ENCODE assay signal across 23 mouse cellular contexts in the genomic region with DNA sequence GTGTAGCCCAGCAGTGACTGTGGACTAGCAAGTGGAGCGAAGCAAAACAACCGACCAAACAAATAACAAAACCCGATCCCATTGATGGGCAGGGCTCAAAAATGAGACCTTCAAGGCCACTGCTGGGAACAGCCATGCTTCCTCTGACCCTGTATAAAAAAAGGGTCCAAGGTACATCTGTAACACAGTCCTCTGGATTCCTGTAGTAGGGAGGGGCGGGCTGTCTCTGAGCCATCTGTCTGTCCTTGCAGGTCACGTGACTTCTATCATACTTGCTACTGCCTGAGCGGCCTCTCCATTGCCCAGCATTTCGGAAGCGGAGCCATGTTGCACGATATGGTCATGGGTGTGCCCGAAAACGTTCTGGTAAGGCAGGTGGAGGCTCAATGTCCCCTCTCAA. TPM values are rescaled to one million over a fixed set of nuclear protein-coding genes. Genes with fewer than 3 reads are reported as not detected.
A peak's percentile ranks its signal among the peaks of the same experiment; 100 is the strongest.
DNase-seq lines count a peak whose midpoint lies in the region; ATAC-seq and TF ChIP-seq lines count a peak whose summit lies in the region.
"Had no signal": no experiment of that assay in that cellular context is flagged by ENCODE, and none has a peak within 500 bp of the region (broad histone marks: within the 10 kb centered on the region; RNA-seq: fewer than 3 reads in every experiment).

No protein-coding gene starts in this region.

- H3K9me3 ChIP-seq in liver, embryonic 12.5 days (replicated peaks), result no peaks in the 10 kb centered on the region
- no peaks in the 10 kb centered on the region for H3K9me3 ChIP-seq in liver, postnatal 0 days (ENCODE audit: low read length)
- no peaks in the 10 kb centered on the region for H3K9me3 ChIP-seq in ES-Bruce4 (replicated peaks; ENCODE audit: control insufficient read depth, insufficient read depth, low read length, poor library complexity, severe bottlenecking)
- no peaks in the 10 kb centered on the region for H3K9me3 ChIP-seq in intestine, postnatal 0 days (ENCODE audit: control insufficient read depth)
- no peaks in the 10 kb centered on the region for H3K9me3 ChIP-seq in limb, embryonic 10.5 days (replicated peaks)
- H3K9me3 ChIP-seq: embryonic facial prominence, embryonic 10.5 days; heart, embryonic 15.5 days; hindbrain, embryonic 13.5 days had no signal

- H3K36me3 ChIP-seq in liver, embryonic 12.5 days, result peaks cover 90% of the 10 kb centered on the region
- H3K36me3 ChIP-seq in liver, postnatal 0 days (replicated peaks; ENCODE audit: insufficient read depth, low read length), result peaks cover 20% of the 10 kb centered on the region
- H3K36me3 ChIP-seq in ES-Bruce4 (ENCODE audit: control insufficient read depth, insufficient read depth, low read length, poor library complexity, severe bottlenecking), result no peaks in the 10 kb centered on the region
- H3K36me3 ChIP-seq in intestine, postnatal 0 days (ENCODE audit: control insufficient read depth, insufficient read depth), result peaks cover 5% of the 10 kb centered on the region; the same call in 1 of the 2 replicates
- peaks cover 35% of the 10 kb centered on the region for H3K36me3 ChIP-seq in limb, embryonic 10.5 days

- H3K4me1 ChIP-seq in liver, embryonic 12.5 days, result peaks cover 72% of the 10 kb centered on the region
- H3K4me1 ChIP-seq in liver, postnatal 0 days (ENCODE audit: insufficient read depth), result peaks cover 7% of the 10 kb centered on the region
- H3K4me1 ChIP-seq in ES-Bruce4 (ENCODE audit: control insufficient read depth, insufficient read depth, low read length), result peaks cover 23% of the 10 kb centered on the region
- no peaks in the 10 kb centered on the region for H3K4me1 ChIP-seq in intestine, postnatal 0 days (replicated peaks; ENCODE audit: control insufficient read depth, insufficient read depth, low read length)
- H3K4me1 ChIP-seq in limb, embryonic 10.5 days, result no peaks in the 10 kb centered on the region
- H3K4me1 ChIP-seq: heart, embryonic 15.5 days had no signal

- no peaks in the 10 kb centered on the region for H3K27me3 ChIP-seq in liver, embryonic 12.5 days (replicated peaks)
- no peaks in the 10 kb centered on the region for H3K27me3 ChIP-seq in liver, postnatal 0 days (ENCODE audit: insufficient read depth, low read length)
- H3K27me3 ChIP-seq in ES-Bruce4 (ENCODE audit: control insufficient read depth, insufficient read depth, low read length, poor library complexity, severe bottlenecking), result no peaks in the 10 kb centered on the region
- no peaks in the 10 kb centered on the region for H3K27me3 ChIP-seq in intestine, postnatal 0 days (replicated peaks; ENCODE audit: control insufficient read depth, insufficient read depth, low read length)
- H3K27me3 ChIP-seq in limb, embryonic 10.5 days (ENCODE audit: low read depth, poor library complexity, severe bottlenecking), result no peaks in the 10 kb centered on the region
- H3K27me3 ChIP-seq: CH12.LX; heart, embryonic 15.5 days; hindbrain, embryonic 13.5 days; Patski had no signal

- H3K4me2 ChIP-seq in liver, embryonic 12.5 days, result no peak overlapping the region
- no peak overlapping the region for H3K4me2 ChIP-seq in liver, postnatal 0 days (ENCODE audit: low read depth, low read length)
- peak overlapping the region; percentile 30; the same call in 1 of the 2 replicates for H3K4me2 ChIP-seq in intestine, postnatal 0 days (replicated peaks; ENCODE audit: low read depth)
- H3K4me2 ChIP-seq: heart, embryonic 11.5 days; heart, embryonic 15.5 days; hindbrain, embryonic 13.5 days had no signal

- H3K4me3 ChIP-seq in liver, embryonic 12.5 days, result no peak overlapping the region
- no peak overlapping the region for H3K4me3 ChIP-seq in liver, postnatal 0 days (ENCODE audit: low read depth, low read length)
- H3K4me3 ChIP-seq in ES-Bruce4 (ENCODE audit: low read depth, low read length), result peak overlapping the region; percentile 57
- no peak overlapping the region for H3K4me3 ChIP-seq in intestine, postnatal 0 days (ENCODE audit: low read depth, low read length)
- no peak overlapping the region for H3K4me3 ChIP-seq in limb, embryonic 10.5 days
- H3K4me3 ChIP-seq: embryonic facial prominence, embryonic 10.5 days; gastrocnemius, adult 2 months; heart, embryonic 15.5 days; hindbrain, embryonic 13.5 days had no signal

- TF ChIP-seq CTCF in liver, postnatal 0 days (IDR thresholded peaks at IDR 0.05; ENCODE audit: low read depth), result no peak
- TF ChIP-seq CTCF in ES-Bruce4 (IDR thresholded peaks at IDR 0.05; ENCODE audit: low read depth, low read length), result no peak
- no peak for TF ChIP-seq CTCF in intestine, postnatal 0 days (IDR thresholded peaks at IDR 0.05; ENCODE audit: low read depth)

- TF ChIP-seq EP300 in liver, postnatal 0 days (IDR thresholded peaks at IDR 0.05; ENCODE audit: low read depth), result no peak
- TF ChIP-seq EP300 in ES-Bruce4 (IDR thresholded peaks at IDR 0.05; ENCODE audit: insufficient read depth, low read depth, low read length), result no peak

- WGBS in liver, embryonic 12.5 days (ENCODE audit: insufficient replicate concordance), result 90% methylated on average over 11 of the region's 11 CpGs
- 90% methylated on average over 11 of the region's 11 CpGs for WGBS in liver, postnatal 0 days (ENCODE audit: insufficient replicate concordance)
- 59% methylated on average over 11 of the region's 11 CpGs for WGBS in intestine, postnatal 0 days
- 94% methylated on average over 11 of the region's 11 CpGs for WGBS in limb, embryonic 10.5 days

- H3K9ac ChIP-seq in liver, embryonic 12.5 days, result no peak overlapping the region
- H3K9ac ChIP-seq in liver, postnatal 0 days (replicated peaks), result no peak overlapping the region
- H3K9ac ChIP-seq in ES-Bruce4 (ENCODE audit: low read depth, poor library complexity, severe bottlenecking), result no peak overlapping the region
- no peak overlapping the region for H3K9ac ChIP-seq in intestine, postnatal 0 days (ENCODE audit: low read depth, low read length)
- H3K9ac ChIP-seq: heart, embryonic 15.5 days; hindbrain, embryonic 13.5 days had no signal

- ATAC-seq in liver, embryonic 12.5 days, result no peak
- ATAC-seq in liver, postnatal 0 days, result no peak
- ATAC-seq in intestine, postnatal 0 days, result peak; percentile 84
- ATAC-seq: forebrain, embryonic 14.5 days; hindbrain, postnatal 0 days; Patski had no signal

- peak overlapping the region; percentile 43; the same call in 1 of the 2 replicates for H3K27ac ChIP-seq in liver, embryonic 12.5 days
- H3K27ac ChIP-seq in liver, postnatal 0 days (ENCODE audit: low read depth), result no peak overlapping the region
- H3K27ac ChIP-seq in ES-Bruce4 (ENCODE audit: insufficient read depth, low read length), result peak overlapping the region; percentile 12
- H3K27ac ChIP-seq in intestine, postnatal 0 days (ENCODE audit: low read depth, low read length), result peak overlapping the region; percentile 54
- no peak overlapping the region for H3K27ac ChIP-seq in limb, embryonic 10.5 days
- H3K27ac ChIP-seq: embryonic facial prominence, embryonic 10.5 days; gastrocnemius, adult 2 months; heart, embryonic 15.5 days; hindbrain, embryonic 13.5 days; hindbrain, postnatal 0 days had no signal

- no peak for TF ChIP-seq POLR2A in ES-Bruce4 (IDR thresholded peaks at IDR 0.05; ENCODE audit: insufficient read depth, low read length)

- no peak for DNase-seq in liver, postnatal 0 days
- peak; percentile 80 for DNase-seq in R1 (ENCODE audit: low read depth, low spot score)
- DNase-seq in heart, adult 11 months, result no peak
- DNase-seq in thymus, postnatal 0 days (ENCODE audit: low spot score), result no peak
- DNase-seq in limb, embryonic 10.5 days (ENCODE audit: low spot score), result no peak
- DNase-seq: adrenal gland, postnatal 10 days; cerebellum, adult 11 months; cerebellum, adult 8-10 months; cerebellum, postnatal 25 days; gastrocnemius, adult 2 months; gastrocnemius, postnatal 25 days; heart, postnatal 14 days had no signal

RNA-seq across cellular contexts. Expression of gene Max, which starts 45.8 kb away (rescaled TPM):
- polyA plus RNA-seq in liver, embryonic 12.5 days (2016; fragmentation: Nextera tagmentation; extraction: Ambion mirVana), result 10.7 and 12.6 TPM in 2 replicates
- polyA plus RNA-seq in liver, postnatal 0 days (2015; fragmentation: Nextera tagmentation; extraction: Ambion mirVana), result 6.3 and 7.1 TPM in 2 replicates
- 84.4 and 101 TPM in 2 replicates for polyA plus RNA-seq in ES-Bruce4 (2011; ENCODE audit: insufficient read depth, insufficient read length, low read depth, missing spikeins)
- polyA plus RNA-seq in intestine, postnatal 0 days (2015; fragmentation: Nextera tagmentation; extraction: Ambion mirVana), result 24.7 and 27.7 TPM in 2 replicates
- polyA plus RNA-seq in thymus, postnatal 0 days (2015; fragmentation: Nextera tagmentation; extraction: Ambion mirVana), result 18.7 and 20.9 TPM in 2 replicates
- 11.5 and 12.9 TPM in 2 replicates for polyA plus RNA-seq in limb, embryonic 10.5 days (2016; fragmentation: Nextera tagmentation; extraction: Ambion mirVana)

Comparison
In these comparisons a context has a peak if more than half of its experiments do, and no peak if none do; other contexts are left out.
1. H3K27ac ChIP-seq: peak in liver, embryonic 12.5 days (single experiment), ES-Bruce4 (single experiment) and intestine, postnatal 0 days (single experiment); none in liver, postnatal 0 days (single experiment) and limb, embryonic 10.5 days (single experiment).